Mouse (Mus musculus): ENCODE measurements around the gene Pcyt1a. TPM values are rescaled to one million over a fixed set of nuclear protein-coding genes. Genes with fewer than 3 reads are reported as not detected.
"Not testable (repeated sequence)": the region's sequence is repeated elsewhere in the genome, so short reads cannot be mapped to it uniquely, and the experiment has no call there.

Gene Pcyt1a
- polyA plus RNA-seq, 1 experiment = not detected

DNA sequence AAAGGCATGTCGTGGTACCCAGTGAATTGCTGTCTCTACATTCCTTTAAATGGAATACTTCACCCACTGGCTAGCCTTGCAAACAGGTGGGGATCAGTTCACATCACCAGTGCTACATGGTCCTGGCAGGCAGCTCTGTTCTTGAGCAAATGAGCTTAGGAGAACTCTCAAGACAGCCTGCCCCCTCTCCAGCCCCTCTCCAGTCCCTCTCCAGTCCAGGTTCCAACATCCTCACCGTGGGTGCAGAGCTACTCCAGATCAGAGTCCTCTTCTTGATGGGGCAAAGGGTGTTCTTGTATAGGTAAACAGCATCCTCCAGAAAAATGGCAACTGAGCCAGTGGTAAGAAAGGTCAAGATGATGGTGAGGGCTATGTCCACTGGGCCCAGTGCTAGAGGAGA lies 48.7 kb downstream of the Pcyt1a start:
- WGBS = 74% methylated on average over 2 of the region's 2 CpGs
- TF ChIP-seq CTCF (IDR thresholded peaks at IDR 0.05; ENCODE audit: insufficient read depth, low read depth, low read length) (no peak), POLR2A (IDR thresholded peaks at IDR 0.05; ENCODE audit: insufficient read depth, low read depth, low read length) (no peak)
- Histone ChIP-seq H3K4me3 (ENCODE audit: insufficient read depth, low read depth, low read length) (no peak overlapping the region), H3K27ac (ENCODE audit: insufficient read depth, low read depth, low read length) (no peak overlapping the region), H3K4me1 (ENCODE audit: control insufficient read depth, insufficient read depth, low read length) (no peaks in the 10 kb centered on the region)

DNA sequence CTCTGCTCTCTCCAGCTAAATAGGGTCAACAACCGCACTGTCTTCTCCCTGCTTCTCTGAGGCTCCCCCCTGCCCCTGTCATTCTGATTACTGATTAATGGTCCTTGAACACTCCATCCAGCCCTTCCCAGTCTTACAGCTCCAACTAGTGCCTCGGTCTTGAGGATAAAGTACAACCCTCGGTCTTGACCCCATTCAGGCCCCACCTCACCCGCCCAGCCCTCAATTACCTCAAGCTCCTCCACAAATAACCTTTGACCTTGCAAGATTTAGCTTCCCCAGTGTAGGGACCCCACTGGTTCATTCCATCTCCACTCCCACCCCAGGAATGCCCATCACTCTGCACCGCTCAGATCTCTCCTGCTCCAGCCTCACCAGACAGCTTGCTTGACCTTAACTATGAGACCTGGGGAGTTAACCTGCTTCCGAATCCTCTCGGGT lies 53.7 kb downstream of the Pcyt1a start:
- TF ChIP-seq CTCF (IDR thresholded peaks at IDR 0.05; ENCODE audit: insufficient read depth, low read depth, low read length) (no peak), POLR2A (IDR thresholded peaks at IDR 0.05; ENCODE audit: insufficient read depth, low read depth, low read length) (no peak)
- Histone ChIP-seq H3K27ac (ENCODE audit: insufficient read depth, low read depth, low read length) (no peak overlapping the region), H3K4me1 (ENCODE audit: control insufficient read depth, insufficient read depth, low read length) (no peaks in the 10 kb centered on the region), H3K4me3 (ENCODE audit: insufficient read depth, low read depth, low read length) (no peak overlapping the region)
- 73% methylated on average over 7 of the region's 7 CpGs for WGBS

DNA sequence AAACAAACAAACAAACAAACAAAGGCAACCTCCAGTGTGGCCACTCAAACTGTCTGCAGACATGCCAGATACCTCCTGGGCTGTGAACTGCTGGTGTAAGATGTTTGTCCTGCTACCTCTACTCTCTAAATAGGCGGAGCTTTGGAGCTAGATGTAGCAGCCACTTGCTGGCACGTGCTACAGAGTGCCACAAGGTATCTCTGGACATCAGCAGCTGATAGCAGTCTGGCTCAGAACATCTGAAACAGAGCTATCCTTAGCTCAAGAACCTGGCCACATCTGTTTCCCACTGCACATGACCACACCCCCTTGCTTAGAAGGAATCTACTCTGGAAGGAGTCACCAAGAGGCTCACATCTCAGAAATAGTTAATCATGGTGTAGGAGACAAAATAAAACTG lies 54.5 kb downstream of the Pcyt1a start:
- Histone ChIP-seq H3K27ac (ENCODE audit: insufficient read depth, low read depth, low read length) (no peak overlapping the region), H3K4me3 (ENCODE audit: insufficient read depth, low read depth, low read length) (no peak overlapping the region), H3K4me1 (ENCODE audit: control insufficient read depth, insufficient read depth, low read length) (no peaks in the 10 kb centered on the region)
- WGBS = 80% methylated on average over 2 of the region's 2 CpGs
- TF ChIP-seq CTCF (IDR thresholded peaks at IDR 0.05; ENCODE audit: insufficient read depth, low read depth, low read length) (no peak), POLR2A (IDR thresholded peaks at IDR 0.05; ENCODE audit: insufficient read depth, low read depth, low read length) (no peak)

- WGBS = 82% methylated on average over 6 of the region's 6 CpGs
- H3K27ac ChIP-seq (ENCODE audit: insufficient read depth, low read depth, low read length) = no peak overlapping the region
- H3K4me1 ChIP-seq (ENCODE audit: control insufficient read depth, insufficient read depth, low read length) = no peaks in the 10 kb centered on the region
- TF ChIP-seq CTCF (IDR thresholded peaks at IDR 0.05; ENCODE audit: insufficient read depth, low read depth, low read length) (no peak), POLR2A (IDR thresholded peaks at IDR 0.05; ENCODE audit: insufficient read depth, low read depth, low read length) (no peak)
- H3K4me3 ChIP-seq (ENCODE audit: insufficient read depth, low read depth, low read length) = no peak overlapping the region
These were observed 55.3 kb downstream of the Pcyt1a start for GRCm38 (mm10) chr16:32486046-32486445.

DNA sequence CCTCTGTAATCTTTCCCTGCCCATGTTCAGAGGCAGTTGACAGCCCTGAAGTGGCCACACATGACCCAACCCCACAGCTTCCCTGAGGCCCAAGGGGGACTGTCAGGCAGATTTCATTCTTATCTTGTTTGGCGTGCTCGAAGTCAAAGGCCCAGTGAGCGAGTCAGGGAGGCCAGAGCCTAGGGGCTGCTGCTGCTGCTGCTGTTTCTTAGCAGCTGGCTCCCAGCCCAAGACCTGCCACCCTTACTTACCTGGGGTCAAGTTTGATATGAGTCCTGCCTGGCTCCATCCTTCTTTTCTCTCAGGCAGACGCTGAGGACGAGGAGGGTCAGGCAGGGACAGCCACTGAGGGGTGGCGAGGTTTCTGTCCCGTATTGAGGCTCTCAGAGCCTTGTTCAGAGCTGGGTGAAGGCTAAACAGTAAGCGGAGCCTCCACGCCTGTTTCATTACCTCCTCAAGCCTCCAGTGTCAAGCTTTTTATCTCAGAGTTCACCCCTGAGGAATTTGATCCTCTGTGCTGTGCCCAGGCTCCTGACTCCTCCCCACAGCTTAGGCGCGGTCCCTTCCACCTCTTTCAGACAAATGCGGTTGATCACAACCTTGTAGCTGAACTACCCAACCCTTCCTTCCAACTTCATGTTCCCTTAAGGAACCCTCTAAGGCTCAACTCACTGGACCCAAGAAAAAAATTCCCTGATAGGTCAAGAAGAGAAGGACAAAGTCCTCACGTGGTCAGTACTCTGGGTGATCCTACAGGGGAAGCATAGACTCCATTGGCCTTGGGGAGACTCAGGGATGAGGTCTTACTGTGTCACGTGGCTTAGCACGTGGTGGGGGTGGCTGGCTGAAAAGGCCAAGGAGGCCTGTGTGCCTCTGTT lies 56.8 kb downstream of the Pcyt1a start, which contains the start of gene Slc51a:
TSS of gene Slc51a (minus strand) at position 646 of the 878 bp plus-strand sequence.
- H3K27ac ChIP-seq (ENCODE audit: insufficient read depth, low read depth, low read length) = no peak within 1 kb of the TSS
- 79% methylated on average over 15 of the region's 15 CpGs for WGBS
- TF ChIP-seq POLR2A (IDR thresholded peaks at IDR 0.05; ENCODE audit: insufficient read depth, low read depth, low read length) (no peak), CTCF (IDR thresholded peaks at IDR 0.05; ENCODE audit: insufficient read depth, low read depth, low read length) (no peak)
- H3K4me3 ChIP-seq (ENCODE audit: insufficient read depth, low read depth, low read length) = no peak within 1 kb of the TSS
- no peaks in the 10 kb centered on the region for H3K4me1 ChIP-seq (ENCODE audit: control insufficient read depth, insufficient read depth, low read length)

GRCm38 (mm10) chr16:32488939-32489338 lies 58.2 kb downstream of the Pcyt1a start:
- no peak overlapping the region for H3K27ac ChIP-seq (ENCODE audit: insufficient read depth, low read depth, low read length)
- TF ChIP-seq CTCF (IDR thresholded peaks at IDR 0.05; ENCODE audit: insufficient read depth, low read depth, low read length) (no peak), POLR2A (IDR thresholded peaks at IDR 0.05; ENCODE audit: insufficient read depth, low read depth, low read length) (no peak)
- WGBS = 96% methylated on average over 3 of the region's 3 CpGs
- no peaks in the 10 kb centered on the region for H3K4me1 ChIP-seq (ENCODE audit: control insufficient read depth, insufficient read depth, low read length)
- no peak overlapping the region for H3K4me3 ChIP-seq (ENCODE audit: insufficient read depth, low read depth, low read length)

DNA sequence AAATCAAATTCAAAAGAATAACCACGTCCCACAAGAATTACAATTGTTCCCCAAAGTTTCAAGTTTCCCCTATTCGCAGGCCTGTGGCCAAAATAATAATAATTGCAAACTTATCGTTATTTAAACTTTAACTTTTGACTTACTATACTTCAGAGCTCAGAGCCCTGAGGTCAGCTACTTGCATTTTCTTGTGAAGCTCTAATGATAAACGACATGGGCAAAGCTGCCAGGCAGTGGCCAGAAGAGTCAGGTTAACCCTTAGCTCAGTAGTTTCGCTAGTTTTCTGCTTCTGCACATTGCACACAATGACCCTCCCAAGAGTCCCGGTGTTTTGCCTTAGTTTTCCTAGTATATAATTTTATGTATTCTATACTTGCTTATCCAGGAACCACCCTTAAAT lies 63.6 kb downstream of the Pcyt1a start:
- not testable (repeated sequence) for H3K27ac ChIP-seq (ENCODE audit: insufficient read depth, low read depth, low read length); H3K4me1 ChIP-seq (ENCODE audit: control insufficient read depth, insufficient read depth, low read length); H3K4me3 ChIP-seq (ENCODE audit: insufficient read depth, low read depth, low read length)
- 71% methylated on average over 6 of the region's 6 CpGs for whole genome bisulfite sequencing

- TF ChIP-seq POLR2A (IDR thresholded peaks at IDR 0.05; ENCODE audit: insufficient read depth, low read depth, low read length) (no peak), CTCF (IDR thresholded peaks at IDR 0.05; ENCODE audit: insufficient read depth, low read depth, low read length) (no peak)
- H3K27ac ChIP-seq (ENCODE audit: insufficient read depth, low read depth, low read length) = no peak within 1 kb of the TSS
- peaks cover 3% of the 10 kb centered on the region; the same call in 1 of the 2 replicates for H3K4me1 ChIP-seq (ENCODE audit: control insufficient read depth, insufficient read depth, low read length)
- WGBS = 72% methylated on average over 3 of the region's 3 CpGs
- H3K4me3 ChIP-seq (ENCODE audit: insufficient read depth, low read depth, low read length) = no peak within 1 kb of the TSS
These were observed 65.2 kb downstream of the Pcyt1a start, which contains the start of gene Zdhhc19 for GRCm38 (mm10) chr16:32495965-32496364. Zdhhc19 (plus strand) TSS chr16:32496265.

DNA sequence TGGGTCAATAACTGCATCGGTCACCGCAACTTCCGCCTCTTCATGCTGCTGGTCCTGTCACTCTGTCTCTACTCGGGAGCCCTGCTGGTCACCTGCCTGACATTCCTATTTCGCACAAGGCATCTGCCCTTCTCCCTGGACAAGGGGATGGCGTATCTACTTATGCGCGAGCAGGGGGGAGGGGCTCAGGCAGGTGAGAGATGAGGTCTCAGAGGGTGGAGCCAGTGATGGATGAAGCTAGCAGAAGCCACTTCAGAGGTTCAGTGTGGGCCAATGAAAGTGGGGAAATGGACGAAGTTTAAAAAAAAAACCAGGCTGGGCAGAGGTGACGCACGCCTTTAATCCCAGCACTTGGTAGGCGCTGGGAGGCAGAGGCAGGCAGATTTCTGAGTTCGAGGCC lies 68.3 kb downstream of the Pcyt1a start:
- no peak overlapping the region for H3K27ac ChIP-seq (ENCODE audit: insufficient read depth, low read depth, low read length)
- WGBS = 81% methylated on average over 13 of the region's 13 CpGs
- no peak for TF ChIP-seq POLR2A (IDR thresholded peaks at IDR 0.05; ENCODE audit: insufficient read depth, low read depth, low read length)
- no peak for TF ChIP-seq CTCF (IDR thresholded peaks at IDR 0.05; ENCODE audit: insufficient read depth, low read depth, low read length)
- peaks cover 3% of the 10 kb centered on the region; the same call in 1 of the 2 replicates for H3K4me1 ChIP-seq (ENCODE audit: control insufficient read depth, insufficient read depth, low read length)
- no peak overlapping the region for H3K4me3 ChIP-seq (ENCODE audit: insufficient read depth, low read depth, low read length)

All from olfactory bulb, adult 2 months (tissue).